9 mouse cellular contexts compared by ENCODE assay signal in the genomic region with DNA sequence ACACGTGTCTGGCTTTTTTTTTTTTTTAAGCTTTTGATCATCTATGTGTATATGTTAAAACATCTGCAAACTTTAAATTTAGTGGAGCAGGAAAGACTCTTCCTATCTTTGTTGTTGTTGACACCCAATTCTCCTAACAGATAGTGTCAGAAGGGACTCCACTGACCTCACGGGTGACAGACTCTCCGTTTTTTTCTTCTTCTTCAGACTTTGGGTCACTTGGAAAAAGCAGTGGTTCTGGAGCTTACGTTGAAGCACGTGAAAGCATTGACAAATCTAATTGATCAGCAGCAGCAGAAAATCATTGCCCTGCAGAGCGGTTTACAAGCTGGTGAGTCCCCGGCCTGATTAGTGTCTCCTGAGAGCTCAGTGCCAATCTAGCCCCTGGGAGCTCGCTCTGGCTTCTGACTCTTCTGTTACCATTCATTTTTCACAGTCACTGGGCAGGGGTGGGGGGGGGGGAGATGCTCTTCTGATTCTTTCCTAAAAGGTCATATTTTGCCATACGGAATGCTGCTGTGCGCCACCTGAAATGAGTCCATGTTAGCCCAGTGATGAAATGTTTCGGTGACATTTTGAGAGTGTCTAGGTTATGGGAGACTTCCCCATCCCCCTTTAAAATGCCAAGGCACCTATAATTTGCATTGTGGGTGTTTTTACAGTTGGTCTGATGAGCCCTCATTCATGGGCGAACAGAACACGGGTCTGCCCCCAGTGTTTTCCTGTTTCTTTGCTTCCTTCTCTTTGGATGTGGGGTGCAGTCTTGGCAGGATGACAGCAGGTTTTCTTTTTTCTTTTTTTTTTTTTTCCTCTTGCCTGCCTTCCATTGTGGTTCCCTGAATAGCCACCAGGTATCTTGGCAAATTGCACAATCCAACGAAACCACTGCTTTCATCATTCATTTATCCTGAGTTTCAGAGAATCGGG. TPM values are rescaled to one million over a fixed set of nuclear protein-coding genes. Genes with fewer than 3 reads are reported as not detected.
DNase-seq lines count a peak whose midpoint lies in the region; ATAC-seq and TF ChIP-seq lines count a peak whose summit lies in the region.
"Had no signal": no experiment of that assay in that cellular context is flagged by ENCODE, and none has a peak within 500 bp of the region (broad histone marks: within the 10 kb centered on the region; RNA-seq: fewer than 3 reads in every experiment).

No protein-coding gene starts in this region.

- peak; percentile 23 for TF ChIP-seq POLR2A in CH12.LX (IDR thresholded peaks at IDR 0.05; ENCODE audit: low read depth, low read length)

- WGBS in hindbrain, embryonic 15.5 days, result 53% methylated on average over 15 of the region's 15 CpGs
- WGBS in hindbrain, embryonic 12.5 days, result 70% methylated on average over 15 of the region's 15 CpGs
- 64% methylated on average over 15 of the region's 15 CpGs for WGBS in embryonic facial prominence, embryonic 14.5 days
- WGBS in liver, embryonic 14.5 days (ENCODE audit: insufficient replicate concordance), result 58% methylated on average over 15 of the region's 15 CpGs

- TF ChIP-seq CTCF in CH12.LX (conservative IDR thresholded peaks at IDR 0.05 in 1 of 2, IDR thresholded peaks at IDR 0.05 in 1 of 2; ENCODE audit: low read depth in 2 of 2, low read length in 2 of 2), result no peak
- no peak for TF ChIP-seq CTCF in liver, embryonic 14.5 days (IDR thresholded peaks at IDR 0.05; ENCODE audit: low read depth)

- no peak overlapping the region for H3K9ac ChIP-seq in hindbrain, embryonic 15.5 days
- no peak overlapping the region for H3K9ac ChIP-seq in hindbrain, embryonic 12.5 days
- peak overlapping the region; percentile 97 for H3K9ac ChIP-seq in CH12.LX (ENCODE audit: insufficient read depth, low read depth)
- no peak overlapping the region for H3K9ac ChIP-seq in embryonic facial prominence, embryonic 14.5 days (ENCODE audit: low read depth, low read length)
- no peak overlapping the region for H3K9ac ChIP-seq in liver, embryonic 14.5 days (replicated peaks)

- H3K79me2 ChIP-seq in CH12.LX (replicated peaks; ENCODE audit: control insufficient read depth, extremely low read depth, insufficient read depth, poor library complexity, severe bottlenecking), result peaks cover 53% of the 10 kb centered on the region

- H3K27ac ChIP-seq in hindbrain, embryonic 15.5 days (replicated peaks), result no peak overlapping the region
- H3K27ac ChIP-seq in hindbrain, embryonic 12.5 days, result no peak overlapping the region
- peak overlapping the region; percentile 81; the same call in 1 of the 2 replicates for H3K27ac ChIP-seq in CH12.LX (ENCODE audit: insufficient read depth, low read depth)
- H3K27ac ChIP-seq in embryonic facial prominence, embryonic 14.5 days (replicated peaks; ENCODE audit: low read depth, low read length), result no peak overlapping the region
- H3K27ac ChIP-seq in liver, embryonic 14.5 days, result no peak overlapping the region

- dilution Hi-C loops in CH12.LX (cut with MboI; ENCODE audit: extremely low pct_ligation_motif_present, extremely low pct_unique_long_range_greater_than_20kb, low sequenced_read_pairs), result no loop called here

- H3K4me2 ChIP-seq in hindbrain, embryonic 15.5 days, result peak overlapping the region; percentile 98
- no peak overlapping the region for H3K4me2 ChIP-seq in hindbrain, embryonic 12.5 days (replicated peaks)
- peak overlapping the region; percentile 89 for H3K4me2 ChIP-seq in CH12.LX (ENCODE audit: insufficient read depth, low read depth, poor library complexity, severe bottlenecking)
- peak overlapping the region; percentile 96 for H3K4me2 ChIP-seq in embryonic facial prominence, embryonic 14.5 days (ENCODE audit: low read depth, low read length)
- H3K4me2 ChIP-seq in liver, embryonic 14.5 days (ENCODE audit: low read depth), result peak overlapping the region; percentile 41

- no peak for TF ChIP-seq RAD21 in CH12.LX (IDR thresholded peaks at IDR 0.05; ENCODE audit: low read depth, low read length)

- in situ Hi-C loops in CH12.LX (cut with MboI; ENCODE audit: low pct_ligation_motif_present, low pct_unique_long_range_greater_than_20kb, low sequenced_read_pairs), result loop anchor here (5.0 kb wide), 1 partner anchor 110 kb away; no protein-coding TSS in a partner anchor

- H3K27me3 ChIP-seq in hindbrain, embryonic 15.5 days, result 0 out of 2 replicates have a peak, but pooled peaks cover 3% of the 10 kb centered on the region
- peaks cover 40% of the 10 kb centered on the region for H3K27me3 ChIP-seq in hindbrain, embryonic 12.5 days
- H3K27me3 ChIP-seq in CH12.LX (replicated peaks), result no peaks in the 10 kb centered on the region
- peaks cover 3% of the 10 kb centered on the region; the same call in 1 of the 2 replicates for H3K27me3 ChIP-seq in embryonic facial prominence, embryonic 14.5 days (replicated peaks; ENCODE audit: control insufficient read depth, insufficient read depth, low read length)
- H3K27me3 ChIP-seq in liver, embryonic 14.5 days (ENCODE audit: control insufficient read depth, insufficient read depth, low read length), result peaks cover 37% of the 10 kb centered on the region

- H3K4me1 ChIP-seq in hindbrain, embryonic 15.5 days (replicated peaks), result peaks cover 32% of the 10 kb centered on the region
- H3K4me1 ChIP-seq in hindbrain, embryonic 12.5 days, result peaks cover 19% of the 10 kb centered on the region
- H3K4me1 ChIP-seq in CH12.LX (ENCODE audit: control insufficient read depth in 1 of 2, insufficient read depth in 2 of 2), result peaks cover 3 to 40% of the 10 kb centered on the region in 2 experiments; a peak in 2 of 4 replicates
- peaks cover 17% of the 10 kb centered on the region for H3K4me1 ChIP-seq in embryonic facial prominence, embryonic 14.5 days (ENCODE audit: control insufficient read depth, insufficient read depth, low read length)
- peaks cover 0 to 3% of the 10 kb centered on the region in 2 experiments; a peak in 2 of 4 replicates for H3K4me1 ChIP-seq in liver, embryonic 14.5 days (replicated peaks; ENCODE audit: control insufficient read depth in 2 of 2, insufficient read depth in 2 of 2, low read length in 1 of 2)

- no peaks in the 10 kb centered on the region for H3K36me3 ChIP-seq in hindbrain, embryonic 15.5 days
- 0 out of 2 replicates have a peak, but pooled peaks cover 4% of the 10 kb centered on the region for H3K36me3 ChIP-seq in hindbrain, embryonic 12.5 days
- peaks cover 29 to 43% of the 10 kb centered on the region in 2 experiments for H3K36me3 ChIP-seq in CH12.LX (replicated peaks in 1 of 2; ENCODE audit: control insufficient read depth in 1 of 2, insufficient read depth in 1 of 2, low read length in 1 of 2)
- peaks cover 11% of the 10 kb centered on the region; the same call in 1 of the 2 replicates for H3K36me3 ChIP-seq in embryonic facial prominence, embryonic 14.5 days (ENCODE audit: control insufficient read depth, insufficient read depth, low read length)
- no peaks in the 10 kb centered on the region for H3K36me3 ChIP-seq in liver, embryonic 14.5 days (replicated peaks; ENCODE audit: control insufficient read depth, insufficient read depth, low read depth)

- H3K9me3 ChIP-seq in hindbrain, embryonic 15.5 days, result no peaks in the 10 kb centered on the region
- no peaks in the 10 kb centered on the region for H3K9me3 ChIP-seq in hindbrain, embryonic 12.5 days (replicated peaks)
- H3K9me3 ChIP-seq in CH12.LX (replicated peaks; ENCODE audit: low read length), result no peaks in the 10 kb centered on the region
- H3K9me3 ChIP-seq in embryonic facial prominence, embryonic 14.5 days (ENCODE audit: control insufficient read depth, low read length), result no peaks in the 10 kb centered on the region
- no peaks in the 10 kb centered on the region for H3K9me3 ChIP-seq in liver, embryonic 14.5 days (ENCODE audit: control insufficient read depth, low read length)

- peak; percentile 71 for DNase-seq in CH12.LX (ENCODE audit: extremely low read depth)
- no peak for DNase-seq in embryonic facial prominence, embryonic 14.5 days (ENCODE audit: low spot score)
- no peak for DNase-seq in liver, embryonic 14.5 days (ENCODE audit: low read depth in 3 of 3, low spot score in 3 of 3)
- DNase-seq in retina, postnatal 1 day, result no peak
- DNase-seq in adrenal gland, adult 8-10 months, result no peak
- no peak for DNase-seq in kidney, postnatal 4 days
- DNase-seq: left cerebral cortex, postnatal 4 days had no signal

- TF ChIP-seq EP300 in CH12.LX (IDR thresholded peaks at IDR 0.05; ENCODE audit: low read length), result peak; percentile 46
- no peak for TF ChIP-seq EP300 in liver, embryonic 14.5 days (IDR thresholded peaks at IDR 0.05; ENCODE audit: low read depth)

- no peak for ATAC-seq in hindbrain, embryonic 15.5 days (ENCODE audit: low FRiP score, low read depth)
- no peak for ATAC-seq in hindbrain, embryonic 12.5 days (ENCODE audit: low FRiP score)
- no peak for ATAC-seq in embryonic facial prominence, embryonic 14.5 days (ENCODE audit: low read depth)
- ATAC-seq in liver, embryonic 14.5 days (ENCODE audit: insufficient read depth), result no peak

- H3K4me3 ChIP-seq in hindbrain, embryonic 15.5 days, result peak overlapping the region; percentile 50
- H3K4me3 ChIP-seq in hindbrain, embryonic 12.5 days, result no peak overlapping the region
- H3K4me3 ChIP-seq in CH12.LX (replicated peaks in 1 of 3; ENCODE audit: low read depth in 2 of 3, low read length in 2 of 3, poor library complexity in 1 of 3), result peak overlapping the region; percentile 63 to 99 (median 95)
- peak overlapping the region; percentile 57 for H3K4me3 ChIP-seq in embryonic facial prominence, embryonic 14.5 days (ENCODE audit: low read depth, low read length)
- peak overlapping the region in 1 of 2 experiments; percentile 51; a peak in 1 of 4 replicates for H3K4me3 ChIP-seq in liver, embryonic 14.5 days (ENCODE audit: insufficient read depth in 1 of 2, low read depth in 2 of 2, low read length in 2 of 2)

TF ChIP-seq in CH12.LX, 34 proteins besides CTCF, POLR2A, EP300 and RAD21 (continues in another document):
- TF ChIP-seq ZC3H11A (IDR thresholded peaks at IDR 0.05; ENCODE audit: low read depth, low read length) (no peak), IRF4 (IDR thresholded peaks at IDR 0.05; ENCODE audit: low read depth, low read length) (peak; percentile 48; the same call in 1 of the 2 replicates), JUN (IDR thresholded peaks at IDR 0.05; ENCODE audit: insufficient read depth, low read depth, low read length) (no peak), CHD1 (IDR thresholded peaks at IDR 0.05; ENCODE audit: low read depth, low read length) (no peak; the same call in 1 of the 2 replicates), ELF1 (IDR thresholded peaks at IDR 0.05; ENCODE audit: low read depth, low read length) (no peak)

RNA-seq across cellular contexts. Expression of gene Bhlhe40, which starts 2.1 kb away (rescaled TPM):
- polyA plus RNA-seq in hindbrain, embryonic 15.5 days (2015; fragmentation: Nextera tagmentation; extraction: Ambion mirVana), result 6.1 and 6.5 TPM in 2 replicates
- 3.6 and 3.9 TPM in 2 replicates for polyA plus RNA-seq in hindbrain, embryonic 12.5 days (2016; fragmentation: Nextera tagmentation; extraction: Ambion mirVana)
- 77.7 and 130 TPM in 2 replicates for total RNA-seq in CH12.LX (2012; rRNA removed)
- total RNA-seq in CH12.LX (2014; rRNA removed), result 44.6 and 55.4 TPM in 2 replicates
- 109 and 117 TPM in 2 replicates for polyA plus RNA-seq in CH12.LX (2012; ENCODE audit: insufficient read length, low read depth)
- polyA plus RNA-seq in embryonic facial prominence, embryonic 14.5 days (2014; fragmentation: Nextera tagmentation; extraction: Ambion mirVana), result 17.1 and 20.8 TPM in 2 replicates
- polyA plus RNA-seq in liver, embryonic 14.5 days (2012; rRNA removed), result 2.1 and 2.3 TPM in 2 replicates
- polyA plus RNA-seq in liver, embryonic 14.5 days (2014; fragmentation: Nextera tagmentation; extraction: Ambion mirVana), result 5.2 and 5.3 TPM in 2 replicates
- 10 to 100 TPM; 51.3 to 72.1 (median 68.6) TPM for total RNA-seq in adrenal gland, adult 8-10 months (2022)
